Mouse (Mus musculus): ENCODE results near the gene Ebf1.

Gene Ebf1

DNA sequence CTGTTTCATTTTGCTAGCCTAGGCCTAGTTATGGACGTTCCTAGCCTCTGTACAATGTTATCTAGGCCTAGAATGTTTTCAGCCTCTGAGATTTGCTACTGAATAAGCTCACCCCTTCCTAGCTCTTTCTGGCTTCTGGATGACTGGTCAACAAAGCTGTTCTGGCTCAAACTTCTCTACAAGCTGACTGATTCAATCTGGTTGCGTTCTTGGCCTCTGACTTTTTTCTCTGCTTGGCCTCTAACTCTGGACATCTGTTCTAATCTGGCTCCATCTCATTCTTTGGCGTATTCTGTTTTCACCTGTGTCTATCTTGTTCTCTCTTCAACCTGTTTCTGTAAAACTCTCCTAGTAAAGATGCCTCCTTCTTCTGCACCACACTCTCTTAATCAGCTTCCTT lies 400.4 kb downstream of the Ebf1 start:
- peak in 1 of 2 experiments; percentile 3 for DNase-seq (ENCODE audit: low spot score in 2 of 2)

DNA sequence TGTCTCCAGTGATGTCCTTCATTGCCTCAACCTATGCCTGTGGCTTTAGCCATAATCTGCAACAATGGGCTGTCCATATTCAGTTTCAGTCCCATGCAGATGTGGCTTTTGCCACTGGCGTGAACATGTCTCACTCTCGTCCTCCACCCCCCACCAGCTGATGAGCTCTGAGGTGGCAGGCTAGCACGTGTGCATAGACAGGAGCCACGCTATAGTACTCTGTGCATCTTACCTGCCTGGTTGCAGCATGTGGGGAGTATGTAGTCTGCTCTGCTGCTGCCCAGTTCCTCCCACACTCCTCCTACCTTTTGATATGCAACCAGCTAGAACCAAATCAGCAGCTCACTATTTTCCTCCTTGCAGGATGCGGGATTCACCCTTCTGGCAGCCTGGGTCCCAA lies 408.9 kb downstream of the Ebf1 start:
- DNase-seq (ENCODE audit: low spot score in 2 of 2): no peak

DNA sequence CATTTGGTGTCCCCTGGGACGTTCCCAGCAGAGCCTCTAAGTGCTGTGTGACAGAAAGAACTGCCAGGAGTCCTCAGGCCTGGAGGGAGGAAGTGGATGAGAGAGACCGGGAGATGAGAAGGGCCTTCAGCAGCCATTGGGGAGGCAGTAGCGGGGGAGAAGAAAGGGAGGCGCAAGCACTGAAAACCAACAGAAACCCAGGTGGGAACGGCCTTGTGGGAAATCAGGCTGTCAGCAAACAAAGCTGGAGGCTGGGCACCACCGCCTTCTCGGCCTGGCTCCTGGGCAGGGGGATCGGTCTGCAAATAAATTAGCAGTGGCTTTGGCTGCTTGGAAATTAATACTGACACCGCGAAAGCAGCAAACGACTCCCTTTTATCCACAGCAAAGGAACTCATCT lies 409.6 kb downstream of the Ebf1 start:
- no peak for DNase-seq (ENCODE audit: low spot score in 2 of 2)

DNA sequence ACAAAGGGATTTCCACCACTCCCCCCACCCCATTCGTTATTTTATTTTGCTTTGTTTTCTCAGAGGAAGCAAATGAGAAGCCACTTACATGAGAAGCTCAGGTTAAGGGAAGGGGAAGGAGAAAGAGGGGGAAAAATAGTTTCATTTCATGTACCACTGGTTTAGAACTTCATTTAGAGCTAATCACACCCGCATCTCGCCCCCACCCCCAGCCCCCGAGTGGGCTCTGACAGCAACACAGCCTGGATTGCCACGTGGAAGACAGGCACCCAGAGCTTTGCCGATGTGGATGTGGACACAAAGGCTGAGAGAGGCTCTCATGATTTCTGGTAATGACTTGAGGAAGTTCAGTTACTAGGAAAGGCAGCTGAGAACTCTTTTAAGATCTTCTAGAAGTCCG lies 410.0 kb downstream of the Ebf1 start:
- DNase-seq (ENCODE audit: low spot score in 2 of 2): no peak

DNA sequence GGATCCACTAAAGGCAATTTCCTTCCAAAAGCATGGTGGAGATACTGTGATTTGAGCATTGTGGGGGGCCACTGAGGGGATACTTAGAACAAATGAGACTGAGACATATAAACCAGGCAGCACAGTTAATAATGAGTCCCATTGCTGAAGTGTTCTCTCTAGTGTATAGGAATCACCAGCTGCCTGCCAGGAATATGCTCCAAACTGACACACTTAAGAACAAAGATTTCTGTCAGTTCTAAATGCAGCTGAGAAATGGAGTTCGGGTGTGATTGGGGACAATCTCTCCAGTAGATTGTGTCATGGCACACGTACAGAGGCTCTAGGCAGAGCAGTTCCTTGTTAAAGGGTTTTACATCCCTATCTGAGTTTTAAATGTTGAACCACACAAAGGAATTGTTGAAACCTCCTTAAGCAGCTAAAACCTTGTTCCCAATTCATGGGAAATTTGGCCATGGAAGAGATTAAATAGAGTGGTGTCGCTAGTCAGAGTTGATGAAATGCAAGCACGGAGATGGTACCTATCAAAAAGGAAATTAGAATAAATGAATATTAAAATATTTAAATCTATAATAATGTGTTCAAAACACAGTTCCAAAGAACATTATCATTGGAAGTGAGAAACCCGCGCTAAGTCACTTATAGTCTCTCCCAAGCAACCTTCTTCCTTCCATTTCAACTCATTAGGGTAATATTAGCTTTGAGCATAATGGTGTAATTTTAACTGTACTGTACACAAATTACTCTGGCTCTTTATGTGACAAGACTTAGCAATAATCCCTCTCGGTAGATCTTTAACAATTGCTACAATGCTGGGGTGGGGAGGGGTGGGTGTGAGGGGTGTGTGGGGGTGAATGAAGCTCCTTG lies 438.9 kb downstream of the Ebf1 start:
- no peak for DNase-seq (ENCODE audit: low spot score in 2 of 2)

Measured in urinary bladder, postnatal 36 days (tissue).